Comparison of ENCODE assay signal across 18 mouse cellular contexts in the genomic region with DNA sequence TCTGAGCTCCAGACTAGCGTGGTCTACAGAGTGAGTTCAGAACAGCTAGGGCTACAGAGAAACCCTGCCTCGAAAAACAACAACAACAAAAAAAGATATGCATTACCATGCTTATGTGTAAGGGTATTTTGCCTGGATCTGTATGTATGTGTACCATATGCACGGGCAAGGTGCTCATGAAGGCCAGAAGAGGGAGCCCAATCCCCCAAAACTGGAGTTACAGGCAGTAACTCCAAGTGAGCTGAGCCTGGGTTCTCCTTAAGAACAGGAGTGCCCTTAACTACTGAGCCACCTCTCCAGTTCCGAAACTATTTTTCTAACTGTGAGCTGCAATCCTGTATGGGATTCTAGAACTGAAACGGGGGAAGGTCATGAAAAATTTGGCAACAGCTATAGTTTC. TPM values are rescaled to one million over a fixed set of nuclear protein-coding genes. Genes with fewer than 3 reads are reported as not detected.
DNase-seq lines count a peak whose midpoint lies in the region; ATAC-seq and TF ChIP-seq lines count a peak whose summit lies in the region.
"Had no signal": no experiment of that assay in that cellular context is flagged by ENCODE, and none has a peak within 500 bp of the region (broad histone marks: within the 10 kb centered on the region; RNA-seq: fewer than 3 reads in every experiment).

No protein-coding gene starts in this region.

- H3K27ac ChIP-seq in hindbrain, postnatal 0 days: no peak overlapping the region
- H3K27ac ChIP-seq in hindbrain, embryonic 11.5 days (ENCODE audit: low read depth, low read length): no peak overlapping the region
- H3K27ac ChIP-seq in midbrain, embryonic 10.5 days (replicated peaks): no peak overlapping the region
- H3K27ac ChIP-seq in midbrain, embryonic 16.5 days (ENCODE audit: low read length): no peak overlapping the region
- 0 out of 2 replicates have a peak overlapping the region, but pooled peaks have one; percentile 99 for H3K27ac ChIP-seq in liver, postnatal 0 days (ENCODE audit: low read depth)
- no peak overlapping the region for H3K27ac ChIP-seq in midbrain, embryonic 11.5 days (ENCODE audit: low read depth, low read length)
- H3K27ac ChIP-seq: embryonic facial prominence, embryonic 13.5 days; hindbrain, embryonic 12.5 days; left cerebral cortex, adult 2 months; limb, embryonic 10.5 days; neural tube, embryonic 12.5 days had no signal

- H3K4me1 ChIP-seq in hindbrain, postnatal 0 days (ENCODE audit: insufficient read depth, low read length): peaks cover 12% of the 10 kb centered on the region
- H3K4me1 ChIP-seq in hindbrain, embryonic 11.5 days (replicated peaks; ENCODE audit: control insufficient read depth, insufficient read depth, low read length): peaks cover 7% of the 10 kb centered on the region
- H3K4me1 ChIP-seq in midbrain, embryonic 10.5 days: peaks cover 34% of the 10 kb centered on the region
- H3K4me1 ChIP-seq in midbrain, embryonic 16.5 days (ENCODE audit: control insufficient read depth, insufficient read depth, low read length): peaks cover 21% of the 10 kb centered on the region
- H3K4me1 ChIP-seq in liver, postnatal 0 days (ENCODE audit: insufficient read depth): peaks cover 54% of the 10 kb centered on the region
- H3K4me1 ChIP-seq in midbrain, embryonic 11.5 days (ENCODE audit: control insufficient read depth, insufficient read depth, low read length): peaks cover 23% of the 10 kb centered on the region

- no peaks in the 10 kb centered on the region for H3K9me3 ChIP-seq in hindbrain, postnatal 0 days (ENCODE audit: low read length)
- no peaks in the 10 kb centered on the region for H3K9me3 ChIP-seq in hindbrain, embryonic 11.5 days (ENCODE audit: control insufficient read depth, low read length)
- H3K9me3 ChIP-seq in midbrain, embryonic 10.5 days (replicated peaks): no peaks in the 10 kb centered on the region
- H3K9me3 ChIP-seq in midbrain, embryonic 16.5 days (replicated peaks; ENCODE audit: control insufficient read depth, low read length, poor library complexity, severe bottlenecking): no peaks in the 10 kb centered on the region
- H3K9me3 ChIP-seq in liver, postnatal 0 days (ENCODE audit: low read length): no peaks in the 10 kb centered on the region
- H3K9me3 ChIP-seq in midbrain, embryonic 11.5 days (ENCODE audit: control insufficient read depth, low read length): no peaks in the 10 kb centered on the region
- H3K9me3 ChIP-seq: embryonic facial prominence, embryonic 13.5 days; hindbrain, embryonic 12.5 days; limb, embryonic 10.5 days; neural tube, embryonic 12.5 days had no signal

- TF ChIP-seq EP300 in liver, postnatal 0 days (IDR thresholded peaks at IDR 0.05; ENCODE audit: low read depth): no peak

- no peak overlapping the region for H3K4me2 ChIP-seq in hindbrain, postnatal 0 days (ENCODE audit: low read depth, low read length)
- no peak overlapping the region for H3K4me2 ChIP-seq in hindbrain, embryonic 11.5 days (replicated peaks; ENCODE audit: low read depth, low read length)
- H3K4me2 ChIP-seq in midbrain, embryonic 16.5 days (ENCODE audit: low read length): no peak overlapping the region
- H3K4me2 ChIP-seq in liver, postnatal 0 days (ENCODE audit: low read depth, low read length): no peak overlapping the region
- H3K4me2 ChIP-seq in midbrain, embryonic 11.5 days: no peak overlapping the region
- H3K4me2 ChIP-seq: embryonic facial prominence, embryonic 13.5 days; hindbrain, embryonic 12.5 days; neural tube, embryonic 12.5 days had no signal

- ATAC-seq in hindbrain, postnatal 0 days: no peak
- no peak for ATAC-seq in hindbrain, embryonic 11.5 days (ENCODE audit: low FRiP score)
- ATAC-seq in midbrain, embryonic 16.5 days: no peak
- no peak for ATAC-seq in liver, postnatal 0 days
- no peak for ATAC-seq in midbrain, embryonic 11.5 days (ENCODE audit: low FRiP score)
- ATAC-seq: forebrain, embryonic 16.5 days had no signal

- no peaks in the 10 kb centered on the region for H3K27me3 ChIP-seq in hindbrain, postnatal 0 days (ENCODE audit: insufficient read depth, low read length)
- no peaks in the 10 kb centered on the region for H3K27me3 ChIP-seq in hindbrain, embryonic 11.5 days (ENCODE audit: control insufficient read depth, insufficient read depth, low read length)
- H3K27me3 ChIP-seq in midbrain, embryonic 10.5 days (ENCODE audit: low read depth, poor library complexity, severe bottlenecking): no peaks in the 10 kb centered on the region
- H3K27me3 ChIP-seq in midbrain, embryonic 16.5 days (ENCODE audit: control insufficient read depth, insufficient read depth, low read depth, low read length): no peaks in the 10 kb centered on the region
- no peaks in the 10 kb centered on the region for H3K27me3 ChIP-seq in liver, postnatal 0 days (ENCODE audit: insufficient read depth, low read length)
- H3K27me3 ChIP-seq in midbrain, embryonic 11.5 days (ENCODE audit: control insufficient read depth, insufficient read depth, low read length): no peaks in the 10 kb centered on the region
- H3K27me3 ChIP-seq: embryonic facial prominence, embryonic 13.5 days; hindbrain, embryonic 12.5 days; neural tube, embryonic 12.5 days had no signal

- TF ChIP-seq CTCF in hindbrain, postnatal 0 days (IDR thresholded peaks at IDR 0.05; ENCODE audit: low read depth): peak; percentile 28; the same call in 1 of the 2 replicates
- peak; percentile 56 for TF ChIP-seq CTCF in liver, postnatal 0 days (IDR thresholded peaks at IDR 0.05; ENCODE audit: low read depth)

- no peak overlapping the region for H3K4me3 ChIP-seq in hindbrain, postnatal 0 days (ENCODE audit: low read length)
- H3K4me3 ChIP-seq in hindbrain, embryonic 11.5 days (ENCODE audit: low read depth, low read length): no peak overlapping the region
- H3K4me3 ChIP-seq in midbrain, embryonic 10.5 days: peak overlapping the region; percentile 2; the same call in 1 of the 2 replicates
- no peak overlapping the region for H3K4me3 ChIP-seq in midbrain, embryonic 16.5 days (ENCODE audit: low read depth, low read length)
- no peak overlapping the region for H3K4me3 ChIP-seq in liver, postnatal 0 days (ENCODE audit: low read depth, low read length)
- no peak overlapping the region for H3K4me3 ChIP-seq in midbrain, embryonic 11.5 days (ENCODE audit: low read depth, low read length)
- H3K4me3 ChIP-seq: embryonic facial prominence, embryonic 13.5 days; hindbrain, embryonic 12.5 days; left cerebral cortex, adult 2 months; limb, embryonic 10.5 days; neural tube, embryonic 12.5 days had no signal

- no peaks in the 10 kb centered on the region for H3K36me3 ChIP-seq in hindbrain, postnatal 0 days (ENCODE audit: insufficient read depth, low read length)
- H3K36me3 ChIP-seq in hindbrain, embryonic 11.5 days (ENCODE audit: control insufficient read depth, insufficient read depth, low read length): no peaks in the 10 kb centered on the region
- H3K36me3 ChIP-seq in midbrain, embryonic 10.5 days: peaks cover 28% of the 10 kb centered on the region
- no peaks in the 10 kb centered on the region for H3K36me3 ChIP-seq in midbrain, embryonic 16.5 days (ENCODE audit: control insufficient read depth, insufficient read depth, low read length)
- H3K36me3 ChIP-seq in liver, postnatal 0 days (replicated peaks; ENCODE audit: insufficient read depth, low read length): 0 out of 2 replicates have a peak, but pooled peaks cover 5% of the 10 kb centered on the region
- H3K36me3 ChIP-seq in midbrain, embryonic 11.5 days (ENCODE audit: control insufficient read depth, insufficient read depth, low read length): no peaks in the 10 kb centered on the region
- H3K36me3 ChIP-seq: hindbrain, embryonic 12.5 days; neural tube, embryonic 12.5 days had no signal

- WGBS in hindbrain, postnatal 0 days: 95% methylated on average over 5 of the region's 5 CpGs
- WGBS in hindbrain, embryonic 11.5 days: 93% methylated on average over 5 of the region's 5 CpGs
- 89% methylated on average over 5 of the region's 5 CpGs for WGBS in midbrain, embryonic 10.5 days
- 91% methylated on average over 5 of the region's 5 CpGs for whole genome bisulfite sequencing in midbrain, embryonic 16.5 days
- 90% methylated on average over 5 of the region's 5 CpGs for WGBS in liver, postnatal 0 days (ENCODE audit: insufficient replicate concordance)
- 93% methylated on average over 5 of the region's 5 CpGs for WGBS in midbrain, embryonic 11.5 days

- DNase-seq in hindbrain, postnatal 0 days (ENCODE audit: low spot score): no peak
- no peak for DNase-seq in hindbrain, embryonic 11.5 days (ENCODE audit: low spot score)
- DNase-seq in midbrain, embryonic 10.5 days (ENCODE audit: low spot score): no peak
- DNase-seq in NIH3T3 (ENCODE audit: low read depth): peak; percentile 20
- no peak for DNase-seq in liver, postnatal 0 days
- no peak for DNase-seq in adipocyte (ENCODE audit: low spot score)
- DNase-seq in midbrain, embryonic 11.5 days (ENCODE audit: low spot score, missing footprints): no peak
- DNase-seq: adrenal gland, adult 2 months; cerebellum, adult 8-10 months; lung, adult 2 months; thymus, postnatal 14 days had no signal

- H3K9ac ChIP-seq in hindbrain, postnatal 0 days (replicated peaks; ENCODE audit: low read length): no peak overlapping the region
- H3K9ac ChIP-seq in hindbrain, embryonic 11.5 days (ENCODE audit: low read depth, low read length): no peak overlapping the region
- no peak overlapping the region for H3K9ac ChIP-seq in midbrain, embryonic 16.5 days (ENCODE audit: low read depth, low read length)
- no peak overlapping the region for H3K9ac ChIP-seq in liver, postnatal 0 days (replicated peaks)
- no peak overlapping the region for H3K9ac ChIP-seq in midbrain, embryonic 11.5 days (ENCODE audit: low read length)
- H3K9ac ChIP-seq: embryonic facial prominence, embryonic 13.5 days; hindbrain, embryonic 12.5 days; neural tube, embryonic 12.5 days had no signal

RNA-seq across cellular contexts. Expression of gene Dido1, which starts 3.8 kb away (rescaled TPM):
- 35.7 and 36.3 TPM in 2 replicates for total RNA-seq in hindbrain, postnatal 0 days (2014; rRNA removed)
- 21.7 and 22.8 TPM in 2 replicates for polyA plus RNA-seq in hindbrain, postnatal 0 days (2015; fragmentation: Nextera tagmentation; extraction: Ambion mirVana)
- polyA plus RNA-seq in hindbrain, embryonic 11.5 days (2014; fragmentation: Nextera tagmentation; extraction: Ambion mirVana): 29.5 and 39.7 TPM in 2 replicates
- polyA plus RNA-seq in midbrain, embryonic 10.5 days (2016; fragmentation: Nextera tagmentation; extraction: Ambion mirVana): 30.9 and 34.6 TPM in 2 replicates
- polyA plus RNA-seq in midbrain, embryonic 16.5 days (2015; fragmentation: Nextera tagmentation; extraction: Ambion mirVana): 23.9 and 26.8 TPM in 2 replicates
- polyA plus RNA-seq in liver, postnatal 0 days (2015; fragmentation: Nextera tagmentation; extraction: Ambion mirVana): 6.5 and 8.7 TPM in 2 replicates
- polyA plus RNA-seq in midbrain, embryonic 11.5 days (2014; fragmentation: Nextera tagmentation; extraction: Ambion mirVana): 28.8 and 30.5 TPM in 2 replicates

RNA-seq across cellular contexts. Expression of gene Gid8, which starts 3.9 kb away (rescaled TPM):
- 43.2 and 51.1 TPM in 2 replicates for total RNA-seq in hindbrain, postnatal 0 days (2014; rRNA removed)
- polyA plus RNA-seq in hindbrain, postnatal 0 days (2015; fragmentation: Nextera tagmentation; extraction: Ambion mirVana): 45.5 TPM in 2 replicates
- polyA plus RNA-seq in hindbrain, embryonic 11.5 days (2014; fragmentation: Nextera tagmentation; extraction: Ambion mirVana): 59.6 and 70.0 TPM in 2 replicates
- polyA plus RNA-seq in midbrain, embryonic 10.5 days (2016; fragmentation: Nextera tagmentation; extraction: Ambion mirVana): 50.2 TPM in 2 replicates
- 55.1 and 57.1 TPM in 2 replicates for polyA plus RNA-seq in midbrain, embryonic 16.5 days (2015; fragmentation: Nextera tagmentation; extraction: Ambion mirVana)
- 68.2 and 71.3 TPM in 2 replicates for polyA plus RNA-seq in liver, postnatal 0 days (2015; fragmentation: Nextera tagmentation; extraction: Ambion mirVana)
- 63.3 and 63.4 TPM in 2 replicates for polyA plus RNA-seq in midbrain, embryonic 11.5 days (2014; fragmentation: Nextera tagmentation; extraction: Ambion mirVana)

RNA-seq across cellular contexts. Expression of gene Slc17a9, which starts 19.1 kb away (rescaled TPM):
- 0.32 and 0.68 TPM in 2 replicates for total RNA-seq in hindbrain, postnatal 0 days (2014; rRNA removed)
- 0.29 and 0.52 TPM in 2 replicates for polyA plus RNA-seq in hindbrain, postnatal 0 days (2015; fragmentation: Nextera tagmentation; extraction: Ambion mirVana)
- 0.14 and 0.45 TPM in 2 replicates for polyA plus RNA-seq in hindbrain, embryonic 11.5 days (2014; fragmentation: Nextera tagmentation; extraction: Ambion mirVana)
- 0.43 and 0.57 TPM in 2 replicates for polyA plus RNA-seq in midbrain, embryonic 10.5 days (2016; fragmentation: Nextera tagmentation; extraction: Ambion mirVana)
- 0.11 and 0.24 TPM in 2 replicates for polyA plus RNA-seq in midbrain, embryonic 16.5 days (2015; fragmentation: Nextera tagmentation; extraction: Ambion mirVana)
- 5.2 and 6.0 TPM in 2 replicates for polyA plus RNA-seq in liver, postnatal 0 days (2015; fragmentation: Nextera tagmentation; extraction: Ambion mirVana)
- polyA plus RNA-seq in midbrain, embryonic 11.5 days (2014; fragmentation: Nextera tagmentation; extraction: Ambion mirVana): 0.19 TPM in 1 of 2 replicates, not detected in the other
